Mouse (Mus musculus): ENCODE results near the gene Rtca. TPM values are rescaled to one million over a fixed set of nuclear protein-coding genes. Genes with fewer than 3 reads are reported as not detected.

Rtca gene
- 99.8 and 112 TPM in 2 replicates for polyA plus RNA-seq (2015; fragmentation: Nextera tagmentation; extraction: Ambion mirVana)

GRCm38 (mm10) chr3:116507772-116508351 lies at the start of gene Rtca:
Gene Rtca, minus strand, starts transcription at chr3:116508208.
- Histone ChIP-seq H3K9ac (replicated peaks) (peak within 1 kb of the TSS; percentile 86), H3K36me3 (peaks cover 30% of the 10 kb centered on the region), H3K4me2 (peak within 1 kb of the TSS; percentile 80), H3K27ac (replicated peaks) (peak within 1 kb of the TSS; percentile 81), H3K4me1 (peaks cover 24% of the 10 kb centered on the region), H3K4me3 (replicated peaks) (peak within 1 kb of the TSS; percentile 94), H3K27me3 (replicated peaks) (no peaks in the 10 kb centered on the region), H3K9me3 (replicated peaks) (no peaks in the 10 kb centered on the region)
- peak; percentile 96 for ATAC-seq (ENCODE audit: low FRiP score)
- WGBS = under 1% methylated on average over 42 of the region's 44 CpGs

- ATAC-seq (ENCODE audit: low FRiP score) = no peak
- 91% methylated on average over 5 of the region's 5 CpGs for WGBS
Measured at GRCm38 (mm10) chr3:116551362-116551761, 43.4 kb upstream of the Rtca start.

GRCm38 (mm10) chr3:116547430-116547829 lies 39.4 kb upstream of the Rtca start:
- Histone ChIP-seq H3K9me3 (replicated peaks) (no peaks in the 10 kb centered on the region), H3K27me3 (replicated peaks) (no peaks in the 10 kb centered on the region), H3K4me1 (no peaks in the 10 kb centered on the region), H3K4me2 (no peak overlapping the region), H3K4me3 (replicated peaks) (no peak overlapping the region), H3K27ac (replicated peaks) (no peak overlapping the region), H3K9ac (replicated peaks) (no peak overlapping the region), H3K36me3 (peaks cover 29% of the 10 kb centered on the region)
- no peak for ATAC-seq (ENCODE audit: low FRiP score)
- WGBS = 91% methylated on average over 5 of the region's 5 CpGs

More at GRCm38 (mm10) chr3:116551362-116551761, 43.4 kb upstream of the Rtca start:
- Histone ChIP-seq H3K9me3 (replicated peaks) (no peaks in the 10 kb centered on the region), H3K9ac (replicated peaks) (no peak overlapping the region), H3K4me2 (no peak overlapping the region), H3K27me3 (replicated peaks) (no peaks in the 10 kb centered on the region), H3K4me3 (replicated peaks) (no peak overlapping the region), H3K36me3 (peaks cover 19% of the 10 kb centered on the region), H3K4me1 (no peaks in the 10 kb centered on the region), H3K27ac (replicated peaks) (no peak overlapping the region)

- no peaks in the 10 kb centered on the region for H3K9me3 ChIP-seq (replicated peaks)
- no peak overlapping the region for H3K4me3 ChIP-seq (replicated peaks)
- H3K36me3 ChIP-seq = peaks cover 51% of the 10 kb centered on the region
- no peak overlapping the region for H3K9ac ChIP-seq (replicated peaks)
- WGBS = 62% methylated on average over 3 of the region's 3 CpGs
- H3K27ac ChIP-seq (replicated peaks) = no peak overlapping the region
- H3K4me2 ChIP-seq = no peak overlapping the region
- peaks cover under 1% of the 10 kb centered on the region for H3K4me1 ChIP-seq
- H3K27me3 ChIP-seq (replicated peaks) = no peaks in the 10 kb centered on the region
- no peak for ATAC-seq (ENCODE audit: low FRiP score)
Measured at GRCm38 (mm10) chr3:116542532-116542931, 34.5 kb upstream of the Rtca start.

- no peaks in the 10 kb centered on the region for H3K27me3 ChIP-seq (replicated peaks)
- no peak for ATAC-seq (ENCODE audit: low FRiP score)
- no peak overlapping the region for H3K4me3 ChIP-seq (replicated peaks)
- H3K36me3 ChIP-seq = peaks cover 46% of the 10 kb centered on the region
- H3K4me2 ChIP-seq = no peak overlapping the region
- no peaks in the 10 kb centered on the region for H3K9me3 ChIP-seq (replicated peaks)
- H3K27ac ChIP-seq (replicated peaks) = no peak overlapping the region
- 43% methylated on average over 2 of the region's 2 CpGs for WGBS
- H3K9ac ChIP-seq (replicated peaks) = no peak overlapping the region
- peaks cover 5% of the 10 kb centered on the region for H3K4me1 ChIP-seq
Measured at GRCm38 (mm10) chr3:116542070-116542469, 34.1 kb upstream of the Rtca start.

GRCm38 (mm10) chr3:116537200-116537573 lies 29.2 kb upstream of the Rtca start:
- ATAC-seq (ENCODE audit: low FRiP score) = peak; percentile 48; the same call in 1 of the 2 replicates
- Histone ChIP-seq H3K27ac (replicated peaks) (peak overlapping the region; percentile 76), H3K9ac (replicated peaks) (no peak overlapping the region), H3K4me1 (peaks cover 15% of the 10 kb centered on the region), H3K4me2 (peak overlapping the region; percentile 40; the same call in 1 of the 2 replicates), H3K4me3 (replicated peaks) (no peak overlapping the region), H3K9me3 (replicated peaks) (no peaks in the 10 kb centered on the region), H3K27me3 (replicated peaks) (no peaks in the 10 kb centered on the region), H3K36me3 (peaks cover 45% of the 10 kb centered on the region)
- 8% methylated on average over 6 of the region's 6 CpGs for WGBS

- H3K36me3 ChIP-seq = peaks cover 40% of the 10 kb centered on the region
- peak overlapping the region; percentile 40 for H3K4me2 ChIP-seq
- peaks cover 15% of the 10 kb centered on the region for H3K4me1 ChIP-seq
- H3K9ac ChIP-seq (replicated peaks) = no peak overlapping the region
- peak; percentile 86 for ATAC-seq (ENCODE audit: low FRiP score)
- H3K4me3 ChIP-seq (replicated peaks) = no peak overlapping the region
- H3K27me3 ChIP-seq (replicated peaks) = no peaks in the 10 kb centered on the region
- no peaks in the 10 kb centered on the region for H3K9me3 ChIP-seq (replicated peaks)
- WGBS = 8% methylated on average over 16 of the region's 16 CpGs
- peak overlapping the region; percentile 76 for H3K27ac ChIP-seq (replicated peaks)
Measured at GRCm38 (mm10) chr3:116536428-116537199, 28.6 kb upstream of the Rtca start.

GRCm38 (mm10) chr3:116530826-116531225 lies 22.8 kb upstream of the Rtca start:
- WGBS = 75% methylated on average over 4 of the region's 4 CpGs

GRCm38 (mm10) chr3:116529741-116530140 lies 21.7 kb upstream of the Rtca start:
- ATAC-seq (ENCODE audit: low FRiP score) = no peak
- no peaks in the 10 kb centered on the region for H3K27me3 ChIP-seq (replicated peaks)
- 62% methylated on average over 4 of the region's 5 CpGs for WGBS
- H3K36me3 ChIP-seq = peaks cover 13% of the 10 kb centered on the region
- H3K4me2 ChIP-seq = no peak overlapping the region
- H3K9ac ChIP-seq (replicated peaks) = no peak overlapping the region
- H3K27ac ChIP-seq (replicated peaks) = no peak overlapping the region
- H3K9me3 ChIP-seq (replicated peaks) = no peaks in the 10 kb centered on the region
- H3K4me1 ChIP-seq = no peaks in the 10 kb centered on the region
- H3K4me3 ChIP-seq (replicated peaks) = no peak overlapping the region

More at GRCm38 (mm10) chr3:116530826-116531225, 22.8 kb upstream of the Rtca start:
- H3K9ac ChIP-seq (replicated peaks) = no peak overlapping the region
- no peak overlapping the region for H3K27ac ChIP-seq (replicated peaks)
- H3K4me3 ChIP-seq (replicated peaks) = no peak overlapping the region
- H3K9me3 ChIP-seq (replicated peaks) = no peaks in the 10 kb centered on the region
- no peaks in the 10 kb centered on the region for H3K27me3 ChIP-seq (replicated peaks)
- H3K36me3 ChIP-seq = peaks cover 13% of the 10 kb centered on the region
- ATAC-seq (ENCODE audit: low FRiP score) = no peak
- no peak overlapping the region for H3K4me2 ChIP-seq
- no peaks in the 10 kb centered on the region for H3K4me1 ChIP-seq

GRCm38 (mm10) chr3:116520141-116520761 lies 12.2 kb upstream of the Rtca start:
- Histone ChIP-seq H3K27ac (replicated peaks) (no peak overlapping the region), H3K27me3 (replicated peaks) (no peaks in the 10 kb centered on the region), H3K4me2 (no peak overlapping the region), H3K36me3 (peaks cover 11% of the 10 kb centered on the region; the same call in 1 of the 2 replicates), H3K9me3 (replicated peaks) (no peaks in the 10 kb centered on the region), H3K4me1 (no peaks in the 10 kb centered on the region), H3K4me3 (replicated peaks) (no peak overlapping the region), H3K9ac (replicated peaks) (no peak overlapping the region)
- no peak for ATAC-seq (ENCODE audit: low FRiP score)
- WGBS = 79% methylated on average over 12 of the region's 12 CpGs

GRCm38 (mm10) chr3:116512904-116513716 lies 5.1 kb upstream of the Rtca start, which contains the start of gene Dbt:
Gene Dbt, plus strand, starts transcription at chr3:116513070.
- Histone ChIP-seq H3K4me3 (replicated peaks) (peak within 1 kb of the TSS; percentile 62), H3K27me3 (replicated peaks) (no peaks in the 10 kb centered on the region), H3K27ac (replicated peaks) (peak within 1 kb of the TSS; percentile 71), H3K9me3 (replicated peaks) (no peaks in the 10 kb centered on the region), H3K4me2 (peak within 1 kb of the TSS; percentile 74), H3K36me3 (peaks cover 5% of the 10 kb centered on the region; the same call in 1 of the 2 replicates), H3K4me1 (peaks cover 18% of the 10 kb centered on the region), H3K9ac (replicated peaks) (peak within 1 kb of the TSS; percentile 63)
- WGBS = under 1% methylated on average over 36 of the region's 36 CpGs
- ATAC-seq (ENCODE audit: low FRiP score) = peak; percentile 93
